Mouse (Mus musculus): ENCODE results near the gene Cep290.

DNA sequence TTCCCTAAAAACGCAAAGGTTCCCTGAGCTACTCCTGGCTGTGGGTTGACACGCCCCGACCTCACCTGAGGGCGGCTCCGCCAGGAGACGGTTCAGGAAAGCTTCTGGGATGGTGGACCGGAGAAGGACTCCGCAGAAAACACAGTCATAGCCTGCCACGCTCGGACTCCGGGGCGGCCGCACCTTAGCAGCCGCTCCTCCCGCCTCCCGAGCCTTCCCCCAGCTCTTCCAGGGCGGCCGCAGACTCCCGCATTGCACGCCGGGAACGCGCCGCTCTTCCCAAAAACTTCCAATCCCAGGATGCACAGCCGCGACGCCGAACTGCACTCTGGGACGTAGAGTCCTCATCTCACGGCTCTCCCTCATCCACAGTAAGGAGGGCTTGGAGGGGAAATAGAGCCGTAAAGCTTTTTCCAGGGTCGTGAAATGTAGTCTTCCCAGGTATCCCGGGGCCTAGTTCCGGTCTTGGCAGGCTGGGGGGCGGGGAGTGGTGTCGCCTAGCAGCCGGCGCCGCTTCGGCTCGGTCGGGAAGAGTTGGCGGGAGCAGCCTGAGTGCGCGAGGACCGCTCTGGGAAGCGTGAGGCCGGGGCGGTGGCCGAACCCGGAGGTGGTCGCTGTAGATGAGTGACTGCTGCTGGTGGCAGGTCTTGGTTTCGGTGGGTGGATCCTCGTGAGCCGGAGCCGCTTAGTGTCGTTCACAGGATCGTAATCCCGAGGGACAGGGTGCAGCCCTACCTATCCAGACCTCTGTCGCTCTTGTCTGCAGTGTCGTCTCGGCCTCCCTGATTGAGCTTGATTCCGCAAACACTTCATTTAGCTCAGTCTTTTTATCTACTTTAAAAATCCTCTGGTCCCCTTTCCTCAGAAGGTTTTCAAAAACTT, at the start of gene Cep290, which contains the start of gene Tmtc3:
- TF ChIP-seq EP300 (IDR thresholded peaks at IDR 0.05; ENCODE audit: low read length): no peak
- no peak for TF ChIP-seq CTCF (conservative IDR thresholded peaks at IDR 0.05 in 1 of 2, IDR thresholded peaks at IDR 0.05 in 1 of 2; ENCODE audit: low read depth in 2 of 2, low read length in 2 of 2)
- TF ChIP-seq POLR2A (IDR thresholded peaks at IDR 0.05; ENCODE audit: low read depth, low read length): no peak
- no peak for TF ChIP-seq GABPA (IDR thresholded peaks at IDR 0.05; ENCODE audit: insufficient replicate concordance, low read depth, low read length)
- no peak for TF ChIP-seq MAX (IDR thresholded peaks at IDR 0.05; ENCODE audit: low read length)
- TF ChIP-seq CHD2 (IDR thresholded peaks at IDR 0.05; ENCODE audit: low read length): no peak
- no peak for TF ChIP-seq ZKSCAN1 (IDR thresholded peaks at IDR 0.05; ENCODE audit: borderline replicate concordance, low read depth, low read length)
- TF ChIP-seq MAZ (IDR thresholded peaks at IDR 0.05; ENCODE audit: low read depth, low read length): no peak
- no peak for TF ChIP-seq MAFK (IDR thresholded peaks at IDR 0.05; ENCODE audit: insufficient replicate concordance, low read length)
- TF ChIP-seq JUND (conservative IDR thresholded peaks at IDR 0.05; ENCODE audit: low read depth, low read length): no peak
- TF ChIP-seq JUN (IDR thresholded peaks at IDR 0.05; ENCODE audit: insufficient read depth, low read depth, low read length): no peak
- TF ChIP-seq PAX5 (IDR thresholded peaks at IDR 0.05; ENCODE audit: low read length): no peak
- TF ChIP-seq MEF2A (IDR thresholded peaks at IDR 0.05; ENCODE audit: borderline replicate concordance, low read depth, low read length): no peak
